Mouse (Mus musculus) myocyte (in vitro differentiated cells): Measurements from ENCODE around the gene Arhgef7. TPM values are rescaled to one million over a fixed set of nuclear protein-coding genes. Genes with fewer than 3 reads are reported as not detected.

Experiments
- H3K27me3 ChIP-seq: one replicate; pipeline ENCODE4 v1.6.1; 2011; ENCODE audit not compliant: control insufficient read depth, insufficient read depth, insufficient read length
- H3K36me3 ChIP-seq: one replicate; pipeline ENCODE4 v1.6.1; 2011; ENCODE audit not compliant: control insufficient read depth, insufficient read depth
- H3K4me2 ChIP-seq: one replicate; pipeline ENCODE4 v1.6.1; 2011; ENCODE audit warnings: low read depth, control low read depth
- H3K4me3 ChIP-seq: one replicate; pipeline ENCODE4 v1.5.1; 2011; ENCODE audit warnings: mild to moderate bottlenecking, control low read depth, moderate library complexity
- H3K79me2 ChIP-seq: one replicate; pipeline ENCODE4 v1.6.1; 2011; ENCODE audit not compliant: control insufficient read depth, insufficient read depth
- H3ac ChIP-seq: one replicate; pipeline ENCODE4 v1.6.1; 2011; ENCODE audit not compliant: control insufficient read depth, insufficient read length
- CEBPB ChIP-seq: IDR thresholded peaks from 2 replicates; pipeline ENCODE4 v1.6.1; 2011; ENCODE audit warnings: mild to moderate bottlenecking, moderate library complexity; ENCODE audit not compliant: poor library complexity, insufficient read depth, severe bottlenecking
- E2F4 ChIP-seq: IDR thresholded peaks from one replicate; pipeline ENCODE4 v1.6.1; 2011; ENCODE audit warnings: mild to moderate bottlenecking, control low read depth, moderate library complexity; ENCODE audit not compliant: insufficient read depth
- MAX ChIP-seq: IDR thresholded peaks from one replicate; pipeline ENCODE4 v1.6.1; 2011; ENCODE audit warnings: low read depth, mild to moderate bottlenecking, control low read depth
- MYOD1 ChIP-seq, 3 experiments: IDR thresholded peaks; one replicate each; pipeline ENCODE4 v1.6.1; 2011; ENCODE audit warnings: control low read depth in 2 of 3, low read depth in 2 of 3, mild to moderate bottlenecking in 2 of 3, moderate library complexity in 1 of 3; ENCODE audit not compliant: insufficient read length in 2 of 3, control insufficient read depth in 1 of 3
- MYOG ChIP-seq, 3 experiments: IDR thresholded peaks; one replicate each; pipeline ENCODE4 v1.6.1; 2011; ENCODE audit warnings: control low read depth in 2 of 3, low read depth in 2 of 3, mild to moderate bottlenecking in 2 of 3; ENCODE audit not compliant: insufficient read length in 2 of 3, control insufficient read depth in 1 of 3, insufficient read depth in 1 of 3
- POLR2A ChIP-seq: IDR thresholded peaks from one replicate; pipeline ENCODE4 v1.6.1; 2011; ENCODE audit warnings: low read depth, mild to moderate bottlenecking, control low read depth, moderate library complexity; ENCODE audit not compliant: insufficient read length
- POLR2AphosphoS2 ChIP-seq: IDR thresholded peaks from one replicate; pipeline ENCODE4 v1.6.1; 2011; ENCODE audit warnings: low read depth, control low read depth; ENCODE audit not compliant: insufficient read length
- REST ChIP-seq: IDR thresholded peaks from one replicate; pipeline ENCODE4 v1.6.1; 2011; ENCODE audit warnings: mild to moderate bottlenecking, control low read depth, moderate library complexity; ENCODE audit not compliant: insufficient read depth, insufficient read length
- SRF ChIP-seq: IDR thresholded peaks from one replicate; pipeline ENCODE4 v1.6.1; 2011; ENCODE audit warnings: low read depth; ENCODE audit not compliant: control insufficient read depth, insufficient read length
- TCF12 ChIP-seq: IDR thresholded peaks from one replicate; pipeline ENCODE4 v1.6.1; 2011; ENCODE audit warnings: mild to moderate bottlenecking, control low read depth; ENCODE audit not compliant: poor library complexity, insufficient read depth, severe bottlenecking
- TCF3 ChIP-seq: IDR thresholded peaks from one replicate; pipeline ENCODE4 v1.6.1; 2011; ENCODE audit warnings: low read depth, control low read depth; ENCODE audit not compliant: insufficient read length
- USF1 ChIP-seq: IDR thresholded peaks from one replicate; pipeline ENCODE4 v1.6.1; 2011; ENCODE audit warnings: low read depth, mild to moderate bottlenecking, control low read depth, moderate library complexity
- polyA plus RNA-seq: library from polyadenylated mRNA; unstranded; fragments of >200 nt; fragmentation: generic; extraction: Trizol; gene quantifications from one replicate; pipeline ENCODE4 v1.2.1, GENCODE M21; 2012; ENCODE audit warnings: missing spikeins

Gene Arhgef7
- polyA plus RNA-seq, 1 experiment = 24.5 TPM

- TF ChIP-seq REST = no peak
- TF ChIP-seq TCF3 = no peak
- TF ChIP-seq TCF12 = no peak
- TF ChIP-seq USF1 = no peak
- no peak for TF ChIP-seq MYOD1 (IDR thresholded peaks at IDR 0.05; ENCODE audit: control insufficient read depth in 1 of 3, insufficient read length in 2 of 3, low read depth in 2 of 3)
- TF ChIP-seq MYOG (IDR thresholded peaks at IDR 0.05; ENCODE audit: control insufficient read depth in 1 of 3, insufficient read depth in 1 of 3, insufficient read length in 2 of 3, low read depth in 2 of 3) = no peak
- no peak for TF ChIP-seq CEBPB
- no peak for TF ChIP-seq SRF
- no peak for TF ChIP-seq E2F4
- TF ChIP-seq POLR2A = no peak
- TF ChIP-seq POLR2AphosphoS2 = no peak
- TF ChIP-seq MAX = no peak
- H3K27me3 ChIP-seq = no peaks in the 10 kb centered on the region
- no peak overlapping the region for H3ac ChIP-seq
- peaks cover 20% of the 10 kb centered on the region for H3K36me3 ChIP-seq
- H3K4me3 ChIP-seq = no peak overlapping the region
- H3K79me2 ChIP-seq = no peaks in the 10 kb centered on the region
- no peak overlapping the region for H3K4me2 ChIP-seq
These were observed 87.7 kb downstream of the Arhgef7 start for GRCm38 (mm10) chr8:11815206-11815605.

- TF ChIP-seq MYOD1 (IDR thresholded peaks at IDR 0.05; ENCODE audit: control insufficient read depth in 1 of 3, insufficient read length in 2 of 3, low read depth in 2 of 3) (no peak), SRF (no peak), TCF12 (no peak), MAX (no peak), TCF3 (no peak), POLR2AphosphoS2 (no peak), POLR2A (no peak), MYOG (IDR thresholded peaks at IDR 0.05; ENCODE audit: control insufficient read depth in 1 of 3, insufficient read depth in 1 of 3, insufficient read length in 2 of 3, low read depth in 2 of 3) (no peak), USF1 (no peak), CEBPB (no peak), E2F4 (no peak), REST (no peak)
- Histone ChIP-seq H3K4me2 (no peak overlapping the region), H3K4me3 (no peak overlapping the region), H3ac (no peak overlapping the region), H3K79me2 (no peaks in the 10 kb centered on the region), H3K27me3 (no peaks in the 10 kb centered on the region), H3K36me3 (peaks cover 17% of the 10 kb centered on the region)
These were observed 92.6 kb downstream of the Arhgef7 start for GRCm38 (mm10) chr8:11820136-11820535.

- H3ac ChIP-seq = no peak overlapping the region
- no peak for TF ChIP-seq TCF3
- no peak for TF ChIP-seq POLR2A
- TF ChIP-seq CEBPB = no peak
- TF ChIP-seq E2F4 = no peak
- no peak for TF ChIP-seq MYOG (IDR thresholded peaks at IDR 0.05; ENCODE audit: control insufficient read depth in 1 of 3, insufficient read depth in 1 of 3, insufficient read length in 2 of 3, low read depth in 2 of 3)
- TF ChIP-seq USF1 = no peak
- TF ChIP-seq MAX = no peak
- no peak for TF ChIP-seq POLR2AphosphoS2
- no peak for TF ChIP-seq TCF12
- TF ChIP-seq SRF = no peak
- no peaks in the 10 kb centered on the region for H3K27me3 ChIP-seq
- no peak overlapping the region for H3K4me2 ChIP-seq
- no peak overlapping the region for H3K4me3 ChIP-seq
- peaks cover 14% of the 10 kb centered on the region for H3K36me3 ChIP-seq
- no peaks in the 10 kb centered on the region for H3K79me2 ChIP-seq
These were observed 93.0 kb downstream of the Arhgef7 start for GRCm38 (mm10) chr8:11820568-11820967.

- no peaks in the 10 kb centered on the region for H3K79me2 ChIP-seq
- H3K27me3 ChIP-seq = no peaks in the 10 kb centered on the region
- H3ac ChIP-seq = no peak overlapping the region
- no peak overlapping the region for H3K4me3 ChIP-seq
- H3K4me2 ChIP-seq = no peak overlapping the region
- TF ChIP-seq CEBPB (no peak), TCF12 (no peak), POLR2AphosphoS2 (no peak), REST (no peak), TCF3 (no peak), MAX (no peak), USF1 (no peak), MYOD1 (IDR thresholded peaks at IDR 0.05; ENCODE audit: control insufficient read depth in 1 of 3, insufficient read length in 2 of 3, low read depth in 2 of 3) (no peak), MYOG (IDR thresholded peaks at IDR 0.05; ENCODE audit: control insufficient read depth in 1 of 3, insufficient read depth in 1 of 3, insufficient read length in 2 of 3, low read depth in 2 of 3) (no peak), POLR2A (no peak), E2F4 (no peak), SRF (no peak)
- peaks cover 15% of the 10 kb centered on the region for H3K36me3 ChIP-seq
These were observed 94.1 kb downstream of the Arhgef7 start for GRCm38 (mm10) chr8:11821451-11822206.

- Histone ChIP-seq H3K79me2 (no peaks in the 10 kb centered on the region), H3K4me2 (no peak overlapping the region), H3K4me3 (no peak overlapping the region), H3K27me3 (no peaks in the 10 kb centered on the region), H3ac (no peak overlapping the region), H3K36me3 (peaks cover 19% of the 10 kb centered on the region)
- TF ChIP-seq TCF12 (no peak), TCF3 (no peak), POLR2AphosphoS2 (no peak), USF1 (no peak), SRF (no peak), E2F4 (no peak), REST (no peak), MYOG (IDR thresholded peaks at IDR 0.05; ENCODE audit: control insufficient read depth in 1 of 3, insufficient read depth in 1 of 3, insufficient read length in 2 of 3, low read depth in 2 of 3) (no peak), POLR2A (no peak), MAX (no peak), CEBPB (no peak), MYOD1 (IDR thresholded peaks at IDR 0.05; ENCODE audit: control insufficient read depth in 1 of 3, insufficient read length in 2 of 3, low read depth in 2 of 3) (no peak)
These were observed 95.1 kb downstream of the Arhgef7 start for GRCm38 (mm10) chr8:11822550-11823060.
